Mouse (Mus musculus) neural tube, postnatal 0 days (tissue): ENCODE measurements around the gene Capn5. TPM values are rescaled to one million over a fixed set of nuclear protein-coding genes. Genes with fewer than 3 reads are reported as not detected.

Experiments
- polyA plus RNA-seq: library from polyadenylated mRNA; unstranded; fragments of >200 nt; fragmentation: Nextera tagmentation; extraction: Ambion mirVana; gene quantifications from 2 replicates; pipeline ENCODE4 v1.2.1, GENCODE M21; 2015

The Capn5 gene
- polyA plus RNA-seq, result 22.7 and 24.0 TPM in 2 replicates

DNA sequence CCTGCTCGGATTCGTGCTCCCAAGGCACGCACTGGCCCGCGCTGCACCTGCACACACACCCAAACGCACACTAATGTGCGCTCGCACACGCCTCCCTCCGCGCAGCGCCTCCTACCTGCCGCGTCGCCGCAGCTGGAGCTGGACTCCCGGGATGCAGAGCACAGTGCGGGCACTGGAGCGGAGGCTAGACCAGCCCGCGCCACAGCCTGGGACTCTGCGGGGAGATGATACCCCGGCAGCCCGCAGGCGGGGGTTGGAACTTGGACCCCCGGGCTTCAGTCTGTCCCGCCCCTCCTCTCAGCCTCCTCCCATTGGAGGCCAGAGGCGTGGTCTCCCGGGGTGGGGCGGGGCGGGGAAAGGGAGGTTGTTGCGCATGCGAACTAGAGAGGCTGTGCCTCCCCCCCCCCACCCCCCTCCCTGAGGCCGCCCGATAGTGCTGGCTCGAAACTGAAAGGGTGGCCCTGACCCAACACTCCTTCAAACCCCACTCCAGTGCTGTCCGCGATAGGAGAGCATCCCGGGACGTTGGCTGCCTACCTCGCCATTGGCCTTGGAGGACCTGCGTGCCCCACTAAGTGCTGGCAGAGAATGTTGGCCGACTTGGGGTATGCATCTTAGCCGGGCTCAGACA, at the start of gene Capn5:
Capn5 (minus strand) TSS at position 346 of the 631 bp plus-strand sequence.

DNA sequence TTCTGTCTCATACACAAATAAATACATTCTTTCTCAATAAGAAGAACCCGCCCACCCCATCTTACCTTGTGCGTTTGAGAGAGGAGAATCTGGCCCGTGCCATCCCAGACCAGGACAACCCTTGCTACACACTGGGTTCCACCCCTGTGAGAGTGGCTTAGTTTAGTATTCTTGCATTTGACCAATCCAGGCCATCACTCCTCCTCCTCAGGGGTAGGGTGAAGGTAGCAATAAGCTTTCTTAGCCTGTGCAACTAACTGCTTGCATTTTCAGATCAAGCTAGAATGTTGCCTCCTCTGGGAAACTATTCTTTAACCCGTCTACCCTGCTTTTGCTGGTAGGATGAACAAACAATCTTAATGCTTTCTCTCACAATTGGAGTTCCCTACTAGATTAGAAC, 21.3 kb upstream of the Capn5 start, which contains the start of gene B3gnt6:
B3gnt6 (minus strand) TSS at position 101 of the 400 bp plus-strand sequence.

DNA sequence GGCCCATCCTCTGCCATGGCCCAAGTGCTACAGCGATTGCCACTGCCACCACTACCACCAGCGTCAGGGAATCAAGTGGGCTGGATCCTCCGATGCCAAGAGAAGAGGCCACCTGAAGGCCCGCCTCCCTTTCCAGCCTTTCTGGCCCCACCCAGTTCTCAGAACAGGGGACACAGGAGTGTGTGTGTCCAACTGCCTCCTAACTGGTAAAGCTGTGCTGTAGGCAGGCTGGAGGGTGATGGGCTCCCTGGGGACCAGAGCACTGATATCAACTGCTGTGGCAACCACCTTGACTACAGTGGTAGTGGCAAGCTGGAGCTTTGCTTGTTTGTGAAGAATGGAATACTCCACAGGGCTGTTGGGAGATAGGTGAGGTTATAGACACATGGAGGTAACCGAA, 32.7 kb downstream of the Capn5 start, which contains the start of gene Omp:
Omp (minus strand) TSS at position 101 of the 400 bp plus-strand sequence.

DNA sequence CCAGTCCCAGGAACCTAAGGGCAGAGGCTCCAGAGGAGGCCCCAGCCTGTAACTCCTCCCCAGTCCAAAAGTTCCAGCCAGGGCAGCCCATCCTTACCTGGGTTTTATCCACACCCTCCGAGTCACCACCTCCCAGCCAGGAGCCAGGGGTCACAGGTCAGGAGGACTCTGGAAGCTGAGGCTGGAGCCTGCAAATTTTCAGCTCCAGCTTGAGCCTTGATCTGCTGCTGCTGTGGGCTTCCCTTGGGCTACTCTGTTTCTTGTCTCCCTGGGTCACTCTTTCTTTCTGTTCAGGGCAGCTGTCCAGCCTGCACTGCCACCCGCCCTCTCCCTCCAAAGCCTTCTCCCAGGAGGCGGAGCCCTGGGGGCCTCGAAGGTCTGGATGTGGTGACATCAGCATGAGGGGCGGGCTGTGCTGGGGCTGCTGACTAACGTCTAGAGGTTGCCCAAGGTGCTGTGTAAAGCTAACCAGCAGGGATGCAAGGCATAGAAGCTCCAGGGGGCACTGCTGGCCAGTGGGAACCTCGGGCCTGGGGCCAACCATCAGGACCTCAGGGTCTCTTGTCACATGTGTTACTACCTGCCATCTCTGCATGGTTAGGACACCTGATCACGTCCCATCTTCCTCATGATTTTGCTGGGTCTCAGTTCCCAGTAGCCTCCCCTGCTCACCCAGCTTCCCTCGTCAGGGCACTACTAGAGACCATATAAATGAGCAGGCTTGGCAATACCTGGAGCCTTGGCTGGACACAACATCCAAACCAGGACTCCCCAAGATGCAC, 58.7 kb downstream of the Capn5 start, which contains the start of gene Myo7a:
Myo7a (minus strand) TSS at position 346 of the 782 bp plus-strand sequence.

Other genes starting within 250 kb of the Capn5 start
- 8.5 and 11.5 TPM in 2 replicates for gene Myo7a, start 58.8 kb downstream of the Capn5 start, polyA plus RNA-seq
- 0.23 and 0.51 TPM in 2 replicates for gene Omp, start 32.8 kb downstream of the Capn5 start, polyA plus RNA-seq
- 0.62 and 0.99 TPM in 2 replicates for gene B3gnt6, start 21.2 kb upstream of the Capn5 start, polyA plus RNA-seq
- gene Acer3, start 142.9 kb upstream of the Capn5 start, polyA plus RNA-seq, result 22.7 and 25.5 TPM in 2 replicates
- gene Tsku, start 183.1 kb upstream of the Capn5 start, polyA plus RNA-seq, result 6.9 TPM in 2 replicates